Mouse (Mus musculus) kidney, embryonic 16.5 days (tissue): ENCODE measurements around the gene Zfp27. TPM values are rescaled to one million over a fixed set of nuclear protein-coding genes. Genes with fewer than 3 reads are reported as not detected.
"Not testable (repeated sequence)": the region's sequence is repeated elsewhere in the genome, so short reads cannot be mapped to it uniquely, and the experiment has no call there.

Experiments used
- ATAC-seq: fragments of 200-750 bp; cut with Nextera tagmentation; 2 replicates; pipeline ENCODE4 v1.8.0; 2017; ENCODE audit warnings: moderate TSS enrichment; ENCODE audit not compliant: low FRiP score, low TSS enrichment
- H3K27ac ChIP-seq: fragments of 300-500 bp; sonication (generic); 2 replicates; pipeline ENCODE4 v1.5.1; 2014; ENCODE audit warnings: low read length
- H3K27me3 ChIP-seq: fragments of 300-500 bp; sonication (generic); 2 replicates; pipeline ENCODE4 v1.6.1; 2014; ENCODE audit warnings: low read length, control low read depth, mixed read lengths; ENCODE audit not compliant: insufficient read depth
- H3K36me3 ChIP-seq: fragments of 300-500 bp; sonication (generic); 2 replicates; pipeline ENCODE4 v1.6.1; 2014; ENCODE audit warnings: low read length, control low read depth, mixed read lengths; ENCODE audit not compliant: insufficient read depth
- H3K4me1 ChIP-seq: fragments of 300-500 bp; sonication (generic); 2 replicates; pipeline ENCODE4 v1.6.1; 2014; ENCODE audit warnings: low read length, control low read depth, mixed read lengths; ENCODE audit not compliant: insufficient read depth
- H3K4me2 ChIP-seq: fragments of 300-500 bp; sonication (generic); replicated peaks from 2 replicates; pipeline ENCODE4 v1.6.1; 2014; ENCODE audit warnings: low read depth, low read length
- H3K4me3 ChIP-seq: fragments of 300-500 bp; sonication (generic); 2 replicates; pipeline ENCODE4 v1.5.1; 2014; ENCODE audit warnings: mild to moderate bottlenecking, low read length
- H3K9ac ChIP-seq: fragments of 300-500 bp; sonication (generic); replicated peaks from 2 replicates; pipeline ENCODE4 v1.6.1; 2014; ENCODE audit warnings: low read length
- H3K9me3 ChIP-seq: fragments of 300-500 bp; sonication (generic); 2 replicates; pipeline ENCODE4 v1.6.1; 2016; ENCODE audit warnings: low read length, control low read depth
- WGBS: fragments of 180-500 bp; shearing (Covaris S2); extraction: QIAGEN DNeasy Blood & Tissue Kit; methylation state at CpG from one replicate; pipeline ENCODE4 v1.1.7; 2014; 5-methylcytosine and 5-hydroxymethylcytosine counted together
- polyA plus RNA-seq: library from polyadenylated mRNA; unstranded; fragments of >200 nt; fragmentation: Nextera tagmentation; extraction: Ambion mirVana; gene quantifications from 2 replicates; pipeline ENCODE4 v1.2.1, GENCODE M21; 2015

The Zfp27 gene
- polyA plus RNA-seq, 1 experiment from 2014 or later, result 12.1 TPM

DNA sequence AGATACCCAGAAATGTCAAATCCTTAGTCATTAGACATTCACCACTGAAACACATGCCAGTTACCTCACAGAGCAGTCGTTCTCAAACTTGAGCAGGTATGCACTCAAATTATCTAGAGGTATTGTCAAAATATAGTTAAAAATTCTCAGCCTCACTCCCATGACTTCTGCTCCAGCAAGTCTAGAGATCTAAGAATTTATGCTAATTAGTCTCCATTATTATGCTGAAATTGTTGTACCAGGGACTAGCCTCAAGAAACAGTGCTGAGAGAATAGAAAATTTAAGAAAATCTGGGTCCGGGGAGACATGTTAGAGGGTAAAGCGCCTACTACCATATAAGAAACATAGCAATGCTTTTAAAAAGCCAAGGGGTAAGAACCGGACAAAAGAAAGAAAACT is 2.3 kb downstream of the Zfp27 start:
- Histone ChIP-seq H3K36me3 (peaks cover 23% of the 10 kb centered on the region), H3K9ac (no peak overlapping the region)
- 96% methylated on average over 4 of the region's 4 CpGs for WGBS

DNA sequence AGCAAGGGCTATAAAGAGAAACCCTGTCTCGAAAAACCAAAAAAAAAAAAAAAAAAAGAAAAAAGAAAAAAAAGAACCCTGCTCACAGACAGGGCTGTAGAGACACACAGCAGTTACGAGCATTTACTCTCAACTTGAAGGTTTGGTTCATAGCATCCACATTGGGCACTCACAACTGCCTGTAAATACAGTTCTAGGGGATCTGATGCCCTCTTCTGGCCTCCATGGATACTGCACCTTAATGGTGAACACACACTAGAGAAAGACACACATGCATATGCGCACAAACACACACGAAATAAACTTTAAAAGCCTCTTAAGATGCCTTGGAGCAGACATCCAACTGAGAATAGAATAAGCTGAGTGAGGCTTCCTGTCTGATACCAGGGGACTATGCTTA is 8.0 kb downstream of the Zfp27 start:
- 92% methylated on average over 4 of the region's 4 CpGs for WGBS
- peaks cover 74% of the 10 kb centered on the region for H3K36me3 ChIP-seq
- no peak overlapping the region for H3K4me2 ChIP-seq
- H3K9me3 ChIP-seq, result peaks cover 32% of the 10 kb centered on the region
- H3K4me3 ChIP-seq, result no peak overlapping the region
- H3K27me3 ChIP-seq, result no peaks in the 10 kb centered on the region
- no peak overlapping the region for H3K27ac ChIP-seq
- no peaks in the 10 kb centered on the region for H3K4me1 ChIP-seq
- no peak for ATAC-seq
- H3K9ac ChIP-seq, result no peak overlapping the region

More for the DNA sequence above, 2.3 kb downstream of the Zfp27 start:
- no peak for ATAC-seq
- no peak overlapping the region for H3K4me3 ChIP-seq
- H3K27ac ChIP-seq, result no peak overlapping the region
- H3K4me2 ChIP-seq, result no peak overlapping the region
- H3K4me1 ChIP-seq, result peaks cover 8% of the 10 kb centered on the region
- H3K27me3 ChIP-seq, result no peaks in the 10 kb centered on the region
- no peaks in the 10 kb centered on the region for H3K9me3 ChIP-seq

- Histone ChIP-seq H3K4me2 (no peak overlapping the region), H3K4me3 (no peak overlapping the region), H3K9ac (no peak overlapping the region), H3K36me3 (peaks cover 72% of the 10 kb centered on the region), H3K4me1 (no peaks in the 10 kb centered on the region), H3K27ac (no peak overlapping the region), H3K9me3 (peaks cover 69% of the 10 kb centered on the region), H3K27me3 (no peaks in the 10 kb centered on the region)
- 94% methylated on average over 4 of the region's 4 CpGs for WGBS
- no peak for ATAC-seq
Observed at GRCm38 (mm10) chr7:29892756-29893155, 13.6 kb downstream of the Zfp27 start.

DNA sequence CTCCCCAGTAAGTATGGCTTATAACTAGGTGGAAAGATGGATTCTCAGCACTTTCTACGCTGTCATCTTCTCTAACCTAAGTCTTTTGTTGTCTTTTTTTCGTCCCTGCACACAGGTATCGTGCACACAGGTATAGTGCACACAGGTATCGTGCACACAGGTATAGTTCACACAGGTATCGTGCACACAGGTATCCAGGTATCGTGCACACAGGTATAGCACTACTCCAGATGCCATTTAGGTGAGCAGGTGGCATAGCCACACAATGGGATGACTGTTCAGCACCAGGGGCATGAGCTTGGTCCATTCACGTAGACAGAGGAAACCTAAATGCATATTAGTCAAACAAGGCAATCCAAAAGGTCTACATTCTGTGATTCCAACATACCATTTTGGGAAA is 15.9 kb downstream of the Zfp27 start:
- H3K4me3 ChIP-seq, result no peak overlapping the region
- H3K9ac ChIP-seq, result no peak overlapping the region
- H3K36me3 ChIP-seq, result peaks cover 51% of the 10 kb centered on the region
- no peaks in the 10 kb centered on the region for H3K4me1 ChIP-seq
- no peak overlapping the region for H3K27ac ChIP-seq
- no peak for ATAC-seq
- H3K9me3 ChIP-seq, result peaks cover 85% of the 10 kb centered on the region
- 95% methylated on average over 7 of the region's 7 CpGs for WGBS
- H3K4me2 ChIP-seq, result no peak overlapping the region
- H3K27me3 ChIP-seq, result no peaks in the 10 kb centered on the region

DNA sequence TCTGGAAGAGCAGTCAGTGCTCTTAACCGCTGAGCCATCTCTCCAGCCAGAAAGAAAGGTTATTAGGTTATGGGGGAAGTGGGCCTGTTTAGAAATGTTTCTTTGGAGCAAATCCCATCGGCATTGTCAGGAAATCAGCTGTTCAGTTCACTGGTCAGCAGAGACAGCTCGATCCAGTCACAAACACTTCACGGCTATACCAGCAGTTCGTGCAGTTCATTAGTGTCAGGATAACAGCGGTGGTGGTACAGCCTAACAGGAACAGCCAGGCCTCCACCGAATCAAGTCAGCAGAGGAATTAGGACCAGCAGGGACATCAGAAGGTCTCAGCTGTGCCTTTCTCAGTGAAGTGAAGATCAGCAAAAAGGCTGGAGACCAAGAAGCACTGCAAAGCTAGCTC is 25.5 kb downstream of the Zfp27 start:
- Histone ChIP-seq H3K4me1 (no peaks in the 10 kb centered on the region), H3K9me3 (peaks cover 30% of the 10 kb centered on the region), H3K4me2 (no peak overlapping the region), H3K4me3 (no peak overlapping the region), H3K27me3 (no peaks in the 10 kb centered on the region), H3K9ac (no peak overlapping the region), H3K27ac (no peak overlapping the region), H3K36me3 (peaks cover 7% of the 10 kb centered on the region)
- WGBS, result 85% methylated on average over 7 of the region's 7 CpGs
- ATAC-seq, result no peak

GRCm38 (mm10) chr7:29880056-29880455 is 26.3 kb downstream of the Zfp27 start:
- WGBS, result 61% methylated on average over 7 of the region's 7 CpGs
- no peaks in the 10 kb centered on the region for H3K4me1 ChIP-seq
- no peak overlapping the region for H3K27ac ChIP-seq
- no peak overlapping the region for H3K9ac ChIP-seq
- no peak for ATAC-seq
- no peaks in the 10 kb centered on the region for H3K27me3 ChIP-seq
- peaks cover 15% of the 10 kb centered on the region for H3K36me3 ChIP-seq
- H3K9me3 ChIP-seq, result peaks cover 30% of the 10 kb centered on the region
- H3K4me2 ChIP-seq, result no peak overlapping the region
- no peak overlapping the region for H3K4me3 ChIP-seq

DNA sequence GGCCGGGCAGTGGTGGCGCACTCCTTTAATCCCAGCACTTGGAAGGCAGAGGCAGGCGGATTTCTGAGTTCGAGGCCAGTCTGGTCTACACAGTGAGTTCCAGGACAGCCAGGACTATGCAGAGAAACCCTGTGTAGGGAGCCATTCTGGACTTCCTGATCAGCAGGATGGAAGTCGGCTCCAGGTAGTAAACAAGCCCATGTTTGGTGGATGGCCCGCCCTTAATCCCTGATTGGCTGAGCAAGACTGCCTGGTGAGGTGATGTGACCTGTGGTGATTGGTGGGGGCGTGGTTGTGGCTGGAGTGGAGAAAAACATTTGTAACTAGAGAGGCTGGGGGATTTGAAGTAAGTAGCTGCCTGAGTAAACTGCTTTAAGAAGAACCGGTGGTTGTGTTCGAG is 28.8 kb downstream of the Zfp27 start:
- peaks cover 25% of the 10 kb centered on the region for H3K9me3 ChIP-seq
- not testable (repeated sequence) for H3K27me3 ChIP-seq, H3K27ac ChIP-seq, ATAC-seq, H3K4me2 ChIP-seq, H3K4me1 ChIP-seq, H3K9ac ChIP-seq, H3K4me3 ChIP-seq
- 98% methylated on average over 9 of the region's 9 CpGs for WGBS
- peaks cover 31% of the 10 kb centered on the region for H3K36me3 ChIP-seq

DNA sequence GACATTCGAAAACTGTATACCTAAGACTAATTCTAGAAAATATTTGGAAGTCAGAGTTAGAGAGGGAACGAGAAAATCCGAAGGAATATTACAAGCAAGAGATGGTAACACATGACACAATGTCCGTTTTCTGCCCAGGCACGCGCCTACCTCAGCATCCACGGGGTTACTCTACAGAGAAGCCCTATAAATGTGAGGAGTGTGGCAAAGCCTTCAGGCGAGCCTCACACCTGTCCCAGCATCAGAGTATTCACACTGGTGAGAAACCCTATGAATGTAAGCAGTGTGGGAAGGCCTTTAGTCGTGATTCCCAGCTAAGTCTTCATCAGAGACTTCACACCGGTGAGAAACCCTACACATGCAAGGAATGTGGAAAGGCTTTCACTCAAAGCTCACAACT is 32.1 kb downstream of the Zfp27 start:
- H3K4me1 ChIP-seq, result no peaks in the 10 kb centered on the region
- 94% methylated on average over 10 of the region's 10 CpGs for WGBS
- ATAC-seq, result no peak
- no peak overlapping the region for H3K4me3 ChIP-seq
- H3K4me2 ChIP-seq, result no peak overlapping the region
- peaks cover 37% of the 10 kb centered on the region for H3K9me3 ChIP-seq
- H3K27ac ChIP-seq, result no peak overlapping the region
- no peaks in the 10 kb centered on the region for H3K27me3 ChIP-seq
- H3K36me3 ChIP-seq, result peaks cover 38% of the 10 kb centered on the region
- no peak overlapping the region for H3K9ac ChIP-seq

GRCm38 (mm10) chr7:29861660-29862059 is 44.7 kb downstream of the Zfp27 start:
- Histone ChIP-seq H3K4me1 (peaks cover 5% of the 10 kb centered on the region), H3K4me3 (no peak overlapping the region), H3K27ac (no peak overlapping the region), H3K9me3 (no peaks in the 10 kb centered on the region), H3K4me2 (no peak overlapping the region), H3K9ac (no peak overlapping the region), H3K27me3 (no peaks in the 10 kb centered on the region), H3K36me3 (no peaks in the 10 kb centered on the region; the same call in 1 of the 2 replicates)
- no peak for ATAC-seq
- WGBS, result 93% methylated on average over 7 of the region's 7 CpGs

GRCm38 (mm10) chr7:29859532-29860517 is 46.5 kb downstream of the Zfp27 start, which contains the start of gene Zfp420:
Zfp420 (plus strand) TSS chr7:29859979.
- Histone ChIP-seq H3K4me1 (peaks cover 5% of the 10 kb centered on the region), H3K4me2 (peak within 1 kb of the TSS; percentile 90), H3K27ac (no peak within 1 kb of the TSS), H3K36me3 (no peaks in the 10 kb centered on the region; the same call in 1 of the 2 replicates), H3K9me3 (no peaks in the 10 kb centered on the region), H3K4me3 (peak within 1 kb of the TSS; percentile 73), H3K27me3 (no peaks in the 10 kb centered on the region), H3K9ac (peak within 1 kb of the TSS; percentile 71)
- ATAC-seq, result peak; percentile 99
- WGBS, result 5% methylated on average over 32 of the region's 32 CpGs
